Mouse (Mus musculus): ENCODE measurements around the gene Nfkbiz. TPM values are rescaled to one million over a fixed set of nuclear protein-coding genes. Genes with fewer than 3 reads are reported as not detected.

Nfkbiz gene
- polyA plus RNA-seq, 1 experiment from 2014 or later: 3.1 TPM

DNA sequence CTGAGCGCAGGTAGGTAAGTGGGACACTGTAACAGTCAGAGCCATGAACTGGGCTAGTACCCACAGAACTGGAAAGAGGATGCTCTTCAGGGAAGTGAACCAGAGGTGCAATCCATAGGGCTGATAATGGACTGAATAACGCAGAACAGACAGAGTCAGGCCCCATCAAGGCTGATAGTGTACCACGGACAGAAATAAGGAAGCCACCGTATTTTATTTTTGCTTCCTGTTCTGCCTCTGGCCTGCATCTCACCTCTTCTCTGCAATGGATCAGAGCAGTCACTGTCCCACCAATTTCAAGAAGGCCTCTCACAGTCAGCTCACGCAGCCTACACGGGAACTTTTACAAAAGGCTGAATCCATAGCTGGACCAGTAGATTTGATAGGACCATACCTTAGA is 6.7 kb downstream of the Nfkbiz start:
- no peak for ATAC-seq (ENCODE audit: insufficient number of reproducible peaks, low FRiP score)
- no peak overlapping the region for H3K9ac ChIP-seq
- H3K9me3 ChIP-seq (replicated peaks): no peaks in the 10 kb centered on the region
- WGBS: 84% methylated on average over 6 of the region's 6 CpGs
- H3K4me1 ChIP-seq (replicated peaks): no peaks in the 10 kb centered on the region
- H3K4me3 ChIP-seq: no peak overlapping the region
- peaks cover 28% of the 10 kb centered on the region for H3K36me3 ChIP-seq
- no peak overlapping the region for H3K4me2 ChIP-seq
- no peaks in the 10 kb centered on the region for H3K27me3 ChIP-seq (replicated peaks)
- no peak overlapping the region for H3K27ac ChIP-seq (ENCODE audit: poor library complexity, severe bottlenecking)

DNA sequence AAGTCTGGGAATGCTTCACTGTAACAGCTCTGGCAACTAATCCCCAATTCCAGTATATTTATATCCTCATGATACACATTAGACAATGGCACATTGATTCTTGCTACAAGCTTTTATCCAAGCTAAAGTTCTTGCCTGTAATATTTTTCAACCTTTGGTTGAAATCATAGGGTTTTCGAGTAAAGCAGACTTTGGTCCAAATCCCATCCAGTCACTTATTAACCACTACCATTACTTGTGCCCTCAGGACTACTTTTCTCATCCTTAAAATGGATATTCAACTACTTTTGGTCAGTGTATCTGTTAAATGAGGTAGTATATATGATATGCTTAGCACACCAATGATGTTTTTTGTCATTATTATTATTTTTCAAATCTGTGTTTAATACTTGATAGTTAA is 7.2 kb downstream of the Nfkbiz start:
- ATAC-seq (ENCODE audit: insufficient number of reproducible peaks, low FRiP score): no peak

DNA sequence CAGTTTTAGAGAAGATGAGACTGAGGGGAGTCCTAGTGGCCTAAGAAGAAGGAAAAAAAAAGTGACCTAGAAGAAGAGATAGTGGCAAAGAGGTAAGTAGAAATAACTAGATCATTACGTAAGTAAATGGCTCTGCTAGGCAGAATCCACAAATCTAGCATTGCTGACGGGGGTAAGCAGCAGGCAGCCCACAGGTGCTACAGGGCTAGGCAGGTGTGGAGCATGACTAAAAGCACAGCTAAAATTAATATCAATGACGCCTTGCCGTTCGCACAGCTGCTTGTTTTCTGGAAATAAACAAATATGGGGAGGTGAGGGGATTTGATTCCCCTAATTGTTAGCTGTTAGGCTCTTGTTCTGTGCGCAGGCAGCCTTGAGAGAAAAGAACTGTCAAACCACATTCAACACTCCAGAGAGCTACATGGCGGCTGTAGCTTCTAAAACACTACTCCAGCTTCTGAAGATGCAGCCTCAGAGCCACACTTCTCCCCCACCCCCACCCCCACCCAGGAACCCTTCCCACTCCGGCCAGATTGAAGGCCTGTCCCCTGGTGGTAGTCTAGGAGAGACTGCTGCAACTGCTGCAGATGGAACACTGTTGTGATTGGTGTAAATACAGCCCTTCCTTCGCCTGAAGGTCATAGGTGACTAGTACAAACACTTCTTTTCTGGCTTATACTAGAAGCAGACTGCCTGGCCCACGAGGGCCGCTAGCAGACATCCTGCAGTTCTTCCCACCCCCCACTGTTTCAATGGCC is 15.1 kb downstream of the Nfkbiz start:
- no peak overlapping the region for H3K4me3 ChIP-seq
- no peak overlapping the region for H3K9ac ChIP-seq
- no peaks in the 10 kb centered on the region for H3K9me3 ChIP-seq (replicated peaks)
- H3K4me1 ChIP-seq (replicated peaks): peaks cover 22% of the 10 kb centered on the region
- no peak overlapping the region for H3K4me2 ChIP-seq
- no peak overlapping the region for H3K27ac ChIP-seq (ENCODE audit: poor library complexity, severe bottlenecking)
- H3K36me3 ChIP-seq: peaks cover 2% of the 10 kb centered on the region; the same call in 1 of the 2 replicates
- 62% methylated on average over 11 of the region's 11 CpGs for WGBS
- H3K27me3 ChIP-seq (replicated peaks): no peaks in the 10 kb centered on the region
- no peak for ATAC-seq (ENCODE audit: insufficient number of reproducible peaks, low FRiP score)

More for the DNA sequence above, 7.2 kb downstream of the Nfkbiz start:
- H3K4me2 ChIP-seq: no peak overlapping the region
- peaks cover 28% of the 10 kb centered on the region for H3K36me3 ChIP-seq
- H3K9ac ChIP-seq: no peak overlapping the region
- H3K27ac ChIP-seq (ENCODE audit: poor library complexity, severe bottlenecking): no peak overlapping the region
- WGBS: 86% methylated on average over 1 of the region's 1 CpGs
- no peaks in the 10 kb centered on the region for H3K27me3 ChIP-seq (replicated peaks)
- H3K9me3 ChIP-seq (replicated peaks): no peaks in the 10 kb centered on the region
- H3K4me3 ChIP-seq: no peak overlapping the region
- no peaks in the 10 kb centered on the region for H3K4me1 ChIP-seq (replicated peaks)

DNA sequence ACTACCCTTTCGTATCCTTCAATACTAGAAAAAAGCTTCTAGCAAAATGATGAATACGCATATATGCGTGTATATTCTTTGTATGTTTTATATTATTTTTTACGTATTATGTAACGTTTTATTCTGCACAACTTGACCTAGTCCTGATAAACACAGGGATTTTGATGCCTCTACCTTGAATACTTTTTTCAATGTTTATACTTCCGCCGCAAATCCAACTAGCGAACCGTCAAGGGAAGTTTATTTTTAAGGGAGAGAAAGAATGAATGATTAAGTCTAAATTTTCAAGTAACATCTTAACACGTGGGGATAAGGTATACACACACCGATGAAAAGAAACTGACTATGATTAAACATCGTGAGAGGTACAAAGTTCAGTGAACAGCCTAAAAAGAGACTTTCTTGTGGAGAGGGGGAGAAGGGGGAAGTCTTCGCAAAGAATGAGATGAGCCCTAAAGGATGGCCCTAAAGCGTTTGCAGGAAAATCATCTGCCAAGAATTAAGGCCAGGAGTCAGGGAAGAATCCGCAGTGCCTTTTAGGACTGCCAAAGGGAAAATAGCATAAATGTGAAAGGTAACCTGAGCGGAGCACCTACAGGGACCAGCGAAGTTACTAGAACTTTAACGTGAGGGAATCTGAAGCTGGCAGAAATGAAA is 15.8 kb downstream of the Nfkbiz start:
- Histone ChIP-seq H3K27me3 (replicated peaks) (no peaks in the 10 kb centered on the region), H3K4me3 (peak overlapping the region; percentile 99), H3K4me1 (replicated peaks) (peaks cover 22% of the 10 kb centered on the region), H3K4me2 (peak overlapping the region; percentile 86), H3K27ac (ENCODE audit: poor library complexity, severe bottlenecking) (no peak overlapping the region; the same call in 1 of the 2 replicates), H3K9ac (no peak overlapping the region), H3K9me3 (replicated peaks) (no peaks in the 10 kb centered on the region), H3K36me3 (peaks cover 9% of the 10 kb centered on the region)
- WGBS: 42% methylated on average over 18 of the region's 18 CpGs
- ATAC-seq (ENCODE audit: insufficient number of reproducible peaks, low FRiP score): no peak

DNA sequence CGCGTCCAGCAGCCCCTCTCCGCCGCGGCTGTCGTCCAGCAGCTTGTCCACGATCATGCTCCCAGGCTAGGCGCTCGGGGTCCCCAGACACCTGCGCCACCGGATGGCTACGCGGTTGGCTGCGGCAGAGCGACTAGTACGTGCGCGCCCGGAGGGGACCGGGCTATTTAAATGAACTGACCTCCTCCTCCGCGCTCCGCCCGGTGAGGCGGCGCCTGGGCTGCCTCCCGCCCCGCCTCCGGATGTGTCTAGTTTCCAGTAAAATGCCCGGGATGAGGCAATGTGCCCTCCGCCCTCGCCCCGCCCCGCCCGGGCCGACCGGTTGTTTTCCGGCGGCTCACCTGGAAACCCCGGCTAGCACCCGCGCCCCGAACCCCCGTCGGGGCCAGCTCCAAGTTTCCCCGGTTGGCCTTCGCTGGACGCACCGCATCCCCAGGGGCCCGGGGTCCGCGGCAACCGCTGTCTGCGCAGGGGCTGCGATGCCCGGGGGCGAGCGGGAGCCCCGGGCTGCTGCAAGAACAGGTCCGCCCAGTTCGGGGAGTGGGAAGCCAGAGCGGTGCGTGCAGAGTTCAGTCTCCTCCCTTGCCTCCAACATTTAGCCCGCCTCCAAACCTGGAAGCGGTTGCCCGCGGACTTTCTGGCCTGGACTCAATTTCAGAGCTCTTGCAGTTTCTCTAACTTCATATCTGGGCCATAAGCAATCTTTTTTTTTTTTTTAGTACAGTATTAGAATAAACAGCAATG is 16.5 kb downstream of the Nfkbiz start:
- Histone ChIP-seq H3K4me2 (peak overlapping the region; percentile 86), H3K36me3 (peaks cover 13% of the 10 kb centered on the region), H3K27ac (ENCODE audit: poor library complexity, severe bottlenecking) (peak overlapping the region; percentile 95), H3K4me1 (replicated peaks) (peaks cover 22% of the 10 kb centered on the region), H3K9me3 (replicated peaks) (no peaks in the 10 kb centered on the region), H3K27me3 (replicated peaks) (no peaks in the 10 kb centered on the region), H3K9ac (peak overlapping the region; percentile 96), H3K4me3 (peak overlapping the region; percentile 99)
- WGBS: under 1% methylated on average over 67 of the region's 67 CpGs
- ATAC-seq (ENCODE audit: insufficient number of reproducible peaks, low FRiP score): peak; percentile 94

DNA sequence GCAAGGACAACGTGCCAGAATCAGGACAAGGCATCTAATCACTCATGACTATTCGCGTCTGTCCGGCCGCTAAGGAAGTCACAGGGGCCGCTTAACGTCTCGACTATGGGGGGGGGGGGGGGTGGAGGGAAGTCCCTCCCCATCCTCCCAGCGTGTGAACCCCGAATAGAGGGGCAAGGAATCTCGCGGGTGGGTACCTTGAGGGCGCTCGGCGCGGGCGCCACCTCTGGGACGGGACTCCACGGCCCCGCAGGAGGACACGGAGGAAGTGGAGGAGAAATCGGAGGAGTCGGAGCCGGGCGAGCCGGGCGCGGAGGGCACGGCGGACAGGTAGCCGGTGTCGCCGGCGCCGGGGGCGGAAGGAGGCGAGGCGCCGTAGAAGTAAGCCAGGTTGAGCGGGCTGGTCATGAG is 17.1 kb downstream of the Nfkbiz start:
- H3K27me3 ChIP-seq (replicated peaks): no peaks in the 10 kb centered on the region
- peak overlapping the region; percentile 86 for H3K4me2 ChIP-seq
- under 1% methylated on average over 38 of the region's 40 CpGs for WGBS
- peaks cover 22% of the 10 kb centered on the region for H3K4me1 ChIP-seq (replicated peaks)
- peak overlapping the region; percentile 84 for H3K27ac ChIP-seq (ENCODE audit: poor library complexity, severe bottlenecking)
- peaks cover 19% of the 10 kb centered on the region for H3K36me3 ChIP-seq
- no peaks in the 10 kb centered on the region for H3K9me3 ChIP-seq (replicated peaks)
- peak; percentile 60 for ATAC-seq (ENCODE audit: insufficient number of reproducible peaks, low FRiP score)
- peak overlapping the region; percentile 99 for H3K4me3 ChIP-seq
- H3K9ac ChIP-seq: peak overlapping the region; percentile 96

DNA sequence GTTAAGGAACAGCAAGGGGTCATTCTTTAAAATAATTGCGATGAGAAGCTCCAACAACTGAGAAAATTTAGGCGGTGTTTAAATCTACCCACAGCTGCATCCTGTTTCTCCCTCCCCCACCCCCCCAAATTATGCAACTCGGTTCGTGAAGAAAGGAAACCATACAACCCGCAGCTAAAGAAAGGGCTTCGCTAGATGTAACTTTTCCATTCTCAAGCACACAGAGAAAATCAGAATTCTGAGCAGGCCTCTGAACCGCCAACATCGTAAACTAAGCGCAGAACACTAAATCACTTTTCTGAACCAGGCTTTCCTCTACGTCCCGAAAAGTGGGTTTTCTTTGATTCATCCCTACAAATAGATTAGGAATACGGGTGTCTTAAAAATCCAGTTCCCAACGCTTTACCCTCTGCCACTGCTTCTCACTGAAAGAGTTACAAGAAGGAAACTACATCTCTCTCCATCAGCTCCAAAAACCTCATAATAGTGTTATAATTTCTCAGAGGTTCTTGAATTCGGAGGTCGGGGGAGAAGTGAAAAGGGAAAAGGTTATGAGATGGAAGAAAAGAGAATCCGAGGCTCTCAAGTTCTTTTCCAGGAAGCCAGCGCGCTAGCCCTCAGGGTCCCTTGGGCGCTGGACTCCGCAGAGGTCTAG is 17.7 kb downstream of the Nfkbiz start:
- 20% methylated on average over 20 of the region's 20 CpGs for WGBS
- H3K27ac ChIP-seq (ENCODE audit: poor library complexity, severe bottlenecking): peak overlapping the region; percentile 84
- peak overlapping the region; percentile 99 for H3K4me3 ChIP-seq
- H3K9me3 ChIP-seq (replicated peaks): no peaks in the 10 kb centered on the region
- peak overlapping the region; percentile 86 for H3K4me2 ChIP-seq
- H3K4me1 ChIP-seq (replicated peaks): peaks cover 22% of the 10 kb centered on the region
- H3K36me3 ChIP-seq: peaks cover 25% of the 10 kb centered on the region
- no peak for ATAC-seq (ENCODE audit: insufficient number of reproducible peaks, low FRiP score)
- H3K9ac ChIP-seq: peak overlapping the region; percentile 96
- no peaks in the 10 kb centered on the region for H3K27me3 ChIP-seq (replicated peaks)

DNA sequence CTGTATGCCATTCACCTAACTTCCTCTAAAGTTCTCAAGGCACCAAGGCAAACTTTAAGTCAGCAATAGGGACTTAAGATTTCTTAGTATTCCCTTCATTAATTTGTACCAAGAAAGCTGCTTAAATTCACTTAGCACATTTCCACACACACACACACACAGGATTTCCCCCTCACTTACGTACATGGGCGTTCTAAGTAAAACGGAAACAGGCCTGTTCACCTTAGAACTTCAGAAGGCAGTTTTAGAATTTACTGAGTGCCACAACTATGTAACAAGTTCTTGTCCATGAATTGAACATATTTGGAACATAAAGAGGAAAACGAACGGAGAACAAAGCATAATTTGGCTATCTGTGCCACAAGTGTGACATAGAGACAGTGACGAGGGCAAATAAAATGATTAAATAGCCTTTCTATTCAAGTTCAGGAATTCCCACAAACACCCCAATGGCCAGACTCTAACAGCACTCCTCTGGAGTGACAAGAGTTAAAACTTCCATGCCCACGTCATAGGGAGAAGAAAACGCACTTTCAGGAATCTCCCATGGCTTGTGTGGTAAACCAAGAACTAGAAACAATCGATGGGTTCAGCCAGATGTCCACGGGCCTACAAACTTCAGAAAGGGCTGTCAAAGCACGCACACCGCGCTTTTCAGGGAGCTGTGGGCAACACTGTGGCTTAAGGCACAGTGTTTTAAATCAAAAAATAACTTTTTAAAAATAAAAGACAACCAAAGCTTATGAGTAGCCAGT is 18.4 kb downstream of the Nfkbiz start:
- Histone ChIP-seq H3K4me3 (peak overlapping the region; percentile 99), H3K9ac (peak overlapping the region; percentile 96), H3K36me3 (peaks cover 32% of the 10 kb centered on the region), H3K9me3 (replicated peaks) (no peaks in the 10 kb centered on the region), H3K27ac (ENCODE audit: poor library complexity, severe bottlenecking) (peak overlapping the region; percentile 11), H3K4me1 (replicated peaks) (peaks cover 22% of the 10 kb centered on the region), H3K27me3 (replicated peaks) (no peaks in the 10 kb centered on the region), H3K4me2 (peak overlapping the region; percentile 86)
- WGBS: 56% methylated on average over 13 of the region's 13 CpGs
- ATAC-seq (ENCODE audit: insufficient number of reproducible peaks, low FRiP score): no peak

DNA sequence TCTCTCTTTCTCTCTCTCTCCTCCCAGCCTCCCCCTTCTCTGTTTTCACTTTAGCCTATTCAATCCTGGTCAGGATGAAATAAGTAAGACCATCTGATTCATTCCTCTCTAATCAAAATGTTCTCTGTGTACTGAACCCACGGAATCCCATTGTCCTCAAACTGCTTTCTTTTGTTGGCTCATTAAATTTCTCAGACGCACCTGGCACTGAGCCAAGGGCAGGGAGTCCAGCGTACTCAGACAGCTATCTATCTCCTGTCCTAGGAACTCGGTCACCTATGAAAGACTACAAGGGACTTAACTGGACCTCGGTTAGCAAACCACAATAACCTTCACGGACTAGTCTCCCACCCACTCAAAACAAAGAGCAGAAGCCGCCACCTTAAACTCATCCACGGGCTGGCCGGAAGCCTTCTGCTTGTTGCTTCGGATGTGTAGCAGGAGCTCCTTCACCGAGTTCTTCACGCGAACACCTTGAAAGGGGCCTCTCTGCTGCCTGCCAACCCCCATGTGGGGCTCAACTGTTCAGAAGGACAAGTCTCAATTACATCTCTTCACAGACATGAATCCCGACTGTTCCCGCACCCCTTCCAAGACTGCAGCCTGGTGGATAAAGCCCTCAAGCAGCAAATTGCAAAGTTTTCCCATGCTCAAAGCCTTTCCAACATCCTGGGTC is 19.4 kb downstream of the Nfkbiz start:
- WGBS: 57% methylated on average over 15 of the region's 15 CpGs
- peaks cover 22% of the 10 kb centered on the region for H3K4me1 ChIP-seq (replicated peaks)
- H3K9ac ChIP-seq: peak overlapping the region; percentile 42
- ATAC-seq (ENCODE audit: insufficient number of reproducible peaks, low FRiP score): no peak
- H3K27ac ChIP-seq (ENCODE audit: poor library complexity, severe bottlenecking): no peak overlapping the region
- peaks cover 41% of the 10 kb centered on the region for H3K36me3 ChIP-seq
- H3K4me2 ChIP-seq: peak overlapping the region; percentile 66
- no peaks in the 10 kb centered on the region for H3K27me3 ChIP-seq (replicated peaks)
- peak overlapping the region; percentile 99 for H3K4me3 ChIP-seq
- H3K9me3 ChIP-seq (replicated peaks): no peaks in the 10 kb centered on the region

All from heart, embryonic 12.5 days (tissue).